Mouse (Mus musculus): Measurements from ENCODE around the gene Plagl1. TPM values are rescaled to one million over a fixed set of nuclear protein-coding genes. Genes with fewer than 3 reads are reported as not detected.

The Plagl1 gene
- total and polyA plus RNA-seq, 3 experiments, result 0.11 to 0.55 TPM; not detected in 1

DNA sequence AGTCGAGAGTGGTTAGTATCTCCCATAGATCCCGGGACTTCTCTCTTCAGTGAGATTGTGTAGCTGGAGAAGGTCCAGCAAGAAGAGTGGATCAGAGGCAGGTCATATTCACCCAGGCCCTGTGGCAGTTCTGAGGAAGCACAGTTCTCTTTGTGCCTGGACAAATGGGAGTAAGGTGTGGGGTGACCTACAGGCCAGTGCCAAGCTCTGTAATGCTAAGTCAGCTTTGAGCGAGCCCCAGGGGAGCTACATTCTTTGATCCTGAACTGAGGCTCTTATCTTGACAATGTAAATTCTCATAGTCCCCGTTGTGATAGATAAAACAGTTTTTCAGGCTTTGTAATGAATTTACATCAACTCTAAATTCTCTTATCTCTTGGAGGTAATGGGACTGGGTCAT lies 42.1 kb downstream of the Plagl1 start:
- H3K4me1 ChIP-seq (ENCODE audit: insufficient read depth, low read depth, low read length), result no peaks in the 10 kb centered on the region
- peaks cover 9% of the 10 kb centered on the region for H3K27me3 ChIP-seq (ENCODE audit: insufficient read depth, low read length)
- H3K4me3 ChIP-seq (ENCODE audit: low read depth, low read length), result no peak overlapping the region
- TF ChIP-seq GATA1 (IDR thresholded peaks at IDR 0.05; ENCODE audit: borderline replicate concordance, low read length) (no peak), TAL1 (conservative IDR thresholded peaks at IDR 0.05; ENCODE audit: low read depth, low read length) (no peak), GATA2 (IDR thresholded peaks at IDR 0.05; ENCODE audit: borderline replicate concordance, low read depth, low read length) (no peak), POLR2AphosphoS5 (IDR thresholded peaks at IDR 0.05; ENCODE audit: insufficient replicate concordance, low read depth, low read length) (no peak), CTCF (IDR thresholded peaks at IDR 0.05; ENCODE audit: low read depth, low read length) (no peak)
- H3K36me3 ChIP-seq (replicated peaks), result no peaks in the 10 kb centered on the region
- no peak for DNase-seq (ENCODE audit: low spot score)
- ATAC-seq (ENCODE audit: extremely low read depth, insufficient number of reproducible peaks, low FRiP score, poor library complexity, severe bottlenecking), result no peak
- no peaks in the 10 kb centered on the region for H3K9me3 ChIP-seq (replicated peaks)

DNA sequence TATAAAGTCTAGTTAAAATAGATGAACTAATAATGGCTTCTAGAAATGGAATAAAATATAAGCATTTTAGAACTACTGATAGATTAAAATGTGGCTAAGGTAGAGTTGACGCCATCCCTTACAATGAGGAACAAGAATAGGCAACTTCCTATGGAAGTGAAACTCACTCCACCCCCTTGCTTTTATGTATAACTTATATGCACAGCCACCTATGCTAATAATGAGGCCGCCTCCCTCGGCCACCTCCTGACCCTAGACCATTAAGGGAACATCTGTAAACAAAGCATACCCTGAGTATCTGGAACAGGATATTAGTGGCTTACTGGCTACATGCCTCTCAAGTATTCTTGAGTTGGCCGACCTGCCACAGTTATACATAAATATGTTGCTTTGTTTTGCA lies 43.5 kb downstream of the Plagl1 start:
- Histone ChIP-seq H3K4me1 (ENCODE audit: insufficient read depth, low read depth, low read length) (no peaks in the 10 kb centered on the region), H3K27me3 (ENCODE audit: insufficient read depth, low read length) (peaks cover 15% of the 10 kb centered on the region), H3K36me3 (replicated peaks) (no peaks in the 10 kb centered on the region), H3K4me3 (ENCODE audit: low read depth, low read length) (no peak overlapping the region), H3K9me3 (replicated peaks) (no peaks in the 10 kb centered on the region)
- TF ChIP-seq GATA1 (IDR thresholded peaks at IDR 0.05; ENCODE audit: borderline replicate concordance, low read length) (no peak), CTCF (IDR thresholded peaks at IDR 0.05; ENCODE audit: low read depth, low read length) (no peak), GATA2 (IDR thresholded peaks at IDR 0.05; ENCODE audit: borderline replicate concordance, low read depth, low read length) (no peak), POLR2AphosphoS5 (IDR thresholded peaks at IDR 0.05; ENCODE audit: insufficient replicate concordance, low read depth, low read length) (no peak), TAL1 (conservative IDR thresholded peaks at IDR 0.05; ENCODE audit: low read depth, low read length) (no peak)
- DNase-seq (ENCODE audit: low spot score) (no peak), ATAC-seq (ENCODE audit: extremely low read depth, insufficient number of reproducible peaks, low FRiP score, poor library complexity, severe bottlenecking) (no peak)

DNA sequence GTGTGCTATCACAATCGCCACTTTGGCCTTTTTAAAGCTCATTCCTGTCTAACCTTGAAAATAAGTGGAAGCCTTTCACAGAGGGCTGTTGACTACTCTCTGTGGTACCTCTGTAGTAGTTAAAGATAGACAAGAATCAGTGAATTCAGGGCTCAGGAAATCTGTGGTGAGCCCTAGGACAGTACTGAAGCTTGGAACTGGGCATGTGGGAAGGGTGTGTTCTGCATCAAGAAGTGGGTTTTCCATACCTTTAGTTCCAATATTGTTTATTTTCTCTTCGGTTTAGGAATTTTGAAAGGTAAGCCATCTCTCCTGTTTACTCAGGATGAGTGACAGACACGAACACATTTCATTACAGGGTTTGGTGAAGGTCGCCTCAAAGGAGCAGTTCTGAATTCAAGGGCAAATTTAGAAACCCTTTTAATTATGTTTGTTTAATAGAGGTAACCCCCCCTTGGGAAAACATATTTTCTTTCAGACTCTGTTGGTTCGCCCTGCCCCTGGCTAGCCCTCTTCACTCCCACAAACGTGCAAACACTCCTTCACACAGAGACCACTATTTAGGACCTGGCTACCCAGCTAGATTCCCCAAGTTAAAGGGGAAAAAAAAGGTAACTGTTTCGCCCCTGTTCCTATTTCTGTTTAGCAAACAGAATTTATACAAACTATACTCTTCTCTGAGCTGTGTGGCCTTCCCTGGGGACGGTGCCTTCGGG lies 46.8 kb downstream of the Plagl1 start:
- peaks cover 12% of the 10 kb centered on the region for H3K27me3 ChIP-seq (ENCODE audit: insufficient read depth, low read length)
- no peaks in the 10 kb centered on the region for H3K36me3 ChIP-seq (replicated peaks)
- H3K4me1 ChIP-seq (ENCODE audit: insufficient read depth, low read depth, low read length), result no peaks in the 10 kb centered on the region
- DNase-seq (ENCODE audit: low spot score) (no peak), ATAC-seq (ENCODE audit: extremely low read depth, insufficient number of reproducible peaks, low FRiP score, poor library complexity, severe bottlenecking) (no peak)
- no peak overlapping the region for H3K4me3 ChIP-seq (ENCODE audit: low read depth, low read length)
- no peaks in the 10 kb centered on the region for H3K9me3 ChIP-seq (replicated peaks)
- no peak for TF ChIP-seq TAL1 (conservative IDR thresholded peaks at IDR 0.05; ENCODE audit: low read depth, low read length)
- TF ChIP-seq GATA2 (IDR thresholded peaks at IDR 0.05; ENCODE audit: borderline replicate concordance, low read depth, low read length), result no peak
- no peak for TF ChIP-seq CTCF (IDR thresholded peaks at IDR 0.05; ENCODE audit: low read depth, low read length)
- TF ChIP-seq POLR2AphosphoS5 (IDR thresholded peaks at IDR 0.05; ENCODE audit: insufficient replicate concordance, low read depth, low read length), result no peak
- no peak for TF ChIP-seq GATA1 (IDR thresholded peaks at IDR 0.05; ENCODE audit: borderline replicate concordance, low read length)

DNA sequence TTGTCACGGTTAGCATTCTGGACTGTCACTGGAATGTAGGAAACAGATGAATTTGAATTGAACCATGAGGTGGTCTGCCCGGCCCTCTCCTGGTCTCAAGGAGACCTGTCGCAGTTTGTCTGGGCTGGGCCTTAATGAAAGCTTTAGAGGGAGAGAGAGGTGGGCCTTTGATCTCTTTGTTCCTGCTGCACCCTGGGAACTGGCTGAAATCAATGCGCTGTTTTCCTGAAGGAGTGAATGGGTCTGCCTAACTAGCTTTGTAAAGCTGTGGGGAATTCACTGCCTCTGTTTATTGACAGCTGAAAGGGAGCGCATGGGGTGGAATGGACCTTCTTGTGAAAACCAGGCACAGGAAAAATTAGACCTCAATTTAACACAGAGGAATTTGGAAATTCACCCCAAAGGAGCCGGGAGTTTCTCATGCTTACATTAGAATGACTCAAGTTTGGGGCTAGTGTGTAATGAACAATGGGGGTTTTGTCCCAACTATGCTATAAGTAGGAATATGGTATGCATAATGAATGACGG lies 47.8 kb downstream of the Plagl1 start:
- no peak for TF ChIP-seq GATA2 (IDR thresholded peaks at IDR 0.05; ENCODE audit: borderline replicate concordance, low read depth, low read length)
- no peak for TF ChIP-seq TAL1 (conservative IDR thresholded peaks at IDR 0.05; ENCODE audit: low read depth, low read length)
- no peak for TF ChIP-seq CTCF (IDR thresholded peaks at IDR 0.05; ENCODE audit: low read depth, low read length)
- TF ChIP-seq GATA1 (IDR thresholded peaks at IDR 0.05; ENCODE audit: borderline replicate concordance, low read length), result no peak
- no peak for TF ChIP-seq POLR2AphosphoS5 (IDR thresholded peaks at IDR 0.05; ENCODE audit: insufficient replicate concordance, low read depth, low read length)
- Histone ChIP-seq H3K36me3 (replicated peaks) (no peaks in the 10 kb centered on the region), H3K4me3 (ENCODE audit: low read depth, low read length) (no peak overlapping the region), H3K4me1 (ENCODE audit: insufficient read depth, low read depth, low read length) (no peaks in the 10 kb centered on the region), H3K27me3 (ENCODE audit: insufficient read depth, low read length) (peaks cover 12% of the 10 kb centered on the region), H3K9me3 (replicated peaks) (no peaks in the 10 kb centered on the region)
- ATAC-seq (ENCODE audit: extremely low read depth, insufficient number of reproducible peaks, low FRiP score, poor library complexity, severe bottlenecking) (no peak), DNase-seq (ENCODE audit: low spot score) (no peak)

DNA sequence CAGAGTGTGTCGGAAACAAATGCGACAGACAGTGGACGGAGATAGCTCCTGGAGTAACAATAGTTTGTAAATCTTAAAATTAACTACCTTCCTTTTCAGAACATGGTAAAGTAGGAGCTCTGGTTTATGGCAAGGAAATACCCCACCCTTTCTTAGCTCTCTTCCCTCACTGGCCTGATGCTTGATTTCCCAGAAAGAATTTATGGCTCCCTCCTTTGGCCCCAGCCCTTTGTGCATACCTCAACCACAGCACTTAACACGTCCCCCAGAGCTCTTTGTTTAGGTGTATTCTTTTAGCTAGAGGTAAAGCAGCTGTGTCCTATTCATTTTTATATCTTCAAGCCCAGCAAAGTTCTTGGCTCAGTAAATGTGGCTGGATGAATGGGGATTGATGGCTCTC lies 48.5 kb downstream of the Plagl1 start:
- H3K4me3 ChIP-seq (ENCODE audit: low read depth, low read length), result no peak overlapping the region
- peaks cover 15% of the 10 kb centered on the region for H3K27me3 ChIP-seq (ENCODE audit: insufficient read depth, low read length)
- H3K36me3 ChIP-seq (replicated peaks), result no peaks in the 10 kb centered on the region
- no peak for TF ChIP-seq GATA2 (IDR thresholded peaks at IDR 0.05; ENCODE audit: borderline replicate concordance, low read depth, low read length)
- no peak for TF ChIP-seq CTCF (IDR thresholded peaks at IDR 0.05; ENCODE audit: low read depth, low read length)
- H3K9me3 ChIP-seq (replicated peaks), result no peaks in the 10 kb centered on the region
- ATAC-seq (ENCODE audit: extremely low read depth, insufficient number of reproducible peaks, low FRiP score, poor library complexity, severe bottlenecking), result no peak
- no peak for DNase-seq (ENCODE audit: low spot score)
- no peaks in the 10 kb centered on the region for H3K4me1 ChIP-seq (ENCODE audit: insufficient read depth, low read depth, low read length)

DNA sequence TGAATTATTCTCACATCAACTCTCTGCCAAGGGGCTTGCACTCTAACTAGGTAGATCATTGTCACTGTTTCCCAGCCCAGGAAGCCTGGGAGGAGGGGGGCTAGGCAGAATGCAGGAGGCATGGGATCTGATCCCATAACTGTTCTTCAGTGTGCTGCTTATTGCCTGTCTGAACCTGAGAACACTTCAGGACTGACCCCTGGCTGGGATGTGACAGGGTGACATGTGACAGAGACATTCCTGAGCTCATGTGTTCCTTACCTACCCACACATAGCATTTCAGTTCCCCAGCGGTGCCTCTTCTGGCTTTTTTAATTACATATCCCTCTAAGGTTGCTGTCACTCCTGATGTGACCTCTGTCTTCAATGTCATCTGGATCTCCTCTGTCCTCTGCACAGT lies 49.5 kb downstream of the Plagl1 start:
- H3K27me3 ChIP-seq (ENCODE audit: insufficient read depth, low read length), result peaks cover 16% of the 10 kb centered on the region
- no peak overlapping the region for H3K4me3 ChIP-seq (ENCODE audit: low read depth, low read length)
- DNase-seq (ENCODE audit: low spot score), result no peak
- no peak for TF ChIP-seq POLR2AphosphoS5 (IDR thresholded peaks at IDR 0.05; ENCODE audit: insufficient replicate concordance, low read depth, low read length)
- no peak for ATAC-seq (ENCODE audit: extremely low read depth, insufficient number of reproducible peaks, low FRiP score, poor library complexity, severe bottlenecking)
- H3K9me3 ChIP-seq (replicated peaks), result no peaks in the 10 kb centered on the region
- no peaks in the 10 kb centered on the region for H3K4me1 ChIP-seq (ENCODE audit: insufficient read depth, low read depth, low read length)
- no peaks in the 10 kb centered on the region for H3K36me3 ChIP-seq (replicated peaks)

Data from G1E (cell line).